Mouse (Mus musculus): ENCODE results near the gene Acadvl. TPM values are rescaled to one million over a fixed set of nuclear protein-coding genes. Genes with fewer than 3 reads are reported as not detected.
"Not testable (repeated sequence)": the region's sequence is repeated elsewhere in the genome, so short reads cannot be mapped to it uniquely, and the experiment has no call there.

The Acadvl gene
- polyA plus RNA-seq, 1 experiment: 1,981 TPM

DNA sequence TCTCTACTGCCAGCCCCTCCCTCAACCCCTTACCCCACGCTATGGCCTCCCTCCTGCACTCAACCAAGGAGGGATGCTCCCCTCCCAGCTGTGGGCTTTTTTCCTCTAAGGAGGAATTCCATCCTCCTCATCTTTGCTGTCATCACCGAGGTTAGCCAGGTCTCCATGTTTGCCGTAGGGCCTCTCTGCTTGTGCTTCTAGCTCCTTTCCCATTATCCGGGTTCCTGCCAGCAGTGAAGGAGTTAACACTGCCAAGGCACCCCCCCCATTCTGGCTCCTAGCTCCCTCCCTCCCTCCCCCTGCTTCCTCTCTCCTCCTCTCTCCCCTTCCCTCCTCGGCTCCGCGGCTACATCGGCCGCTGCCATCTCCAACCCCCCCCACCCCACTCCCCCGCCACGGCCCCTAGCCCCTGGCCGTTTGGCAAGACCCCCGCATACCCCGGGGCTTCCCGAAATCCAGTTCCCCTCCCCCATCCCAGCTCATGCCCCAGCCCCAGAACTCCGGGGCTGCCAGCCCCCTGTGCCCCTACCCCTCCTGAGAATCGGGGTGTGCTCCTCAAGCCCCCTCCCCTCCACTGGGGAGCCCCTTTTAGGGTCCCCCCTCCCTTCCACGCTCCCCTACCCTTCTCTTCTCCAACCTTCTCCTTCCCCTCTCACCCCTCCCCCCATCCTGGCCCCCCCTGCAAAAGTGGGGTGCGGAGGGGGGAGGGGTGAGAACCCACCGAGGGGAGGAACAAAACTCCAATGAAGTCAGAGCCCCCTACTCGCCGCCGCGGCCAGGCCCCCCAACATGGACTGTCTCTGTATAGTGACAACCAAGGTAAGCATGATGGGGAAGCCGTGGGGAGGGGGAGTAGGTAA, 3.1 kb upstream of the Acadvl start:
- H3K27ac ChIP-seq (replicated peaks; ENCODE audit: low read depth, low read length): no peak overlapping the region
- H3K4me1 ChIP-seq (ENCODE audit: control insufficient read depth, insufficient read depth, insufficient read length, low read length): 0 out of 2 replicates have a peak, but pooled peaks cover 2% of the 10 kb centered on the region

GRCm38 (mm10) chr11:70017199-70017767, 2.1 kb upstream of the Acadvl start:
- Histone ChIP-seq H3K4me3 (ENCODE audit: insufficient read depth, low read depth, low read length) (no peak overlapping the region), H3K4me1 (ENCODE audit: control insufficient read depth, insufficient read depth, insufficient read length, low read length) (0 out of 2 replicates have a peak, but pooled peaks cover 2% of the 10 kb centered on the region), H3K27ac (replicated peaks; ENCODE audit: low read depth, low read length) (no peak overlapping the region)

More for the DNA sequence above, 3.1 kb upstream of the Acadvl start:
- H3K4me3 ChIP-seq (ENCODE audit: insufficient read depth, low read depth, low read length): peak overlapping the region; percentile 27; the same call in 1 of the 2 replicates

DNA sequence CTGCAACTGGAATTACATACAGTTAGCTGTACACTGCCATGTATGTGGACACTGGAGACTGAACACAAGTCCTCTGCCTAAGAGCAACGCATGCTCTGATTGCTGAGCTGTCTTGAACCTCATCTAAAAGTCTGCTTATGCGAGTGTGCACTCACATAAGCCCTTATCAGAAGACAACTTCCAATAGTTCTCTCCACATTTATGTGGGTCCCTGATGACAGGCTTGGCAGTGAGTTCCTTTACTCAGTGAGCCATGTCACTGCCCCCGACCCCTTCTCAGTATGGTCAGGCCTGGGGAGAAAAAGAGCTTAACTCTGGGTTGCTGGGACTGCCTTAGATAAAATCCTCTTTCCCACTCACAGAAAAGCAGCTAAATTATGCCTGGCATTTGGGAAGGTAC, 1.5 kb upstream of the Acadvl start, which contains the start of gene Dlg4:
Gene Dlg4, plus strand, starts transcription at position 274 of the 400 bp plus-strand sequence.
- Histone ChIP-seq H3K4me3 (ENCODE audit: insufficient read depth, low read depth, low read length) (no peak within 1 kb of the TSS), H3K4me1 (ENCODE audit: control insufficient read depth, insufficient read depth, insufficient read length, low read length) (0 out of 2 replicates have a peak, but pooled peaks cover 2% of the 10 kb centered on the region), H3K27ac (replicated peaks; ENCODE audit: low read depth, low read length) (no peak within 1 kb of the TSS)

GRCm38 (mm10) chr11:70016177-70016576, 966 bp upstream of the Acadvl start:
- H3K4me3 ChIP-seq (ENCODE audit: insufficient read depth, low read depth, low read length); H3K4me1 ChIP-seq (ENCODE audit: control insufficient read depth, insufficient read depth, insufficient read length, low read length); H3K27ac ChIP-seq (replicated peaks; ENCODE audit: low read depth, low read length): not testable (repeated sequence)

DNA sequence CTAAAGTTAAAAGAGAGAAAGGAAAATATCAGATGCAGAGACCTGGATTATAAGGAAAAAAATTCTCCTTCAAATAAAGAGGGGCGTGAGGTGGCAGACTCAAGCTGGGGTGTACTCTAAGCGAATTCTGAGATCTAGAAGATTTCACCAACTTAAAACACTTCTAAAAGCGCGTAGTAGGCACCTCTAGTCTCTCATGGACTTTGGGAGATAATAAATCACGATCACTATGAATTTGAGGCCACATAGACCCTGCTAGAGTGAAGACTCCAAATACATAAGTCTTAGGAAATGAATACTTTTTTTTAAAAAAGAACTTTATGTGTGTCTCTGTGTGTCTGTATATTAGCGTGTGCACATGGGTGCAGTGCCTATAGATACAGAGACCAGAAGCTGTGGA, 466 bp upstream of the Acadvl start:
- 0 out of 2 replicates have a peak, but pooled peaks cover 2% of the 10 kb centered on the region for H3K4me1 ChIP-seq (ENCODE audit: control insufficient read depth, insufficient read depth, insufficient read length, low read length)
- no peak overlapping the region for H3K27ac ChIP-seq (replicated peaks; ENCODE audit: low read depth, low read length)
- no peak overlapping the region for H3K4me3 ChIP-seq (ENCODE audit: insufficient read depth, low read depth, low read length)

- Histone ChIP-seq H3K27ac (replicated peaks; ENCODE audit: low read depth, low read length) (peak overlapping the region; percentile 98), H3K4me1 (ENCODE audit: control insufficient read depth, insufficient read depth, insufficient read length, low read length) (0 out of 2 replicates have a peak, but pooled peaks cover 2% of the 10 kb centered on the region), H3K4me3 (ENCODE audit: insufficient read depth, low read depth, low read length) (peak overlapping the region; percentile 82)
Measured at GRCm38 (mm10) chr11:70014051-70014450, 1.2 kb downstream of the Acadvl start.

- Histone ChIP-seq H3K4me3 (ENCODE audit: insufficient read depth, low read depth, low read length) (peak overlapping the region; percentile 82; the same call in 1 of the 2 replicates), H3K27ac (replicated peaks; ENCODE audit: low read depth, low read length) (0 out of 2 replicates have a peak overlapping the region, but pooled peaks have one; percentile 13), H3K4me1 (ENCODE audit: control insufficient read depth, insufficient read depth, insufficient read length, low read length) (0 out of 2 replicates have a peak, but pooled peaks cover 2% of the 10 kb centered on the region)
Measured at GRCm38 (mm10) chr11:70013408-70013807, 1.8 kb downstream of the Acadvl start.

DNA sequence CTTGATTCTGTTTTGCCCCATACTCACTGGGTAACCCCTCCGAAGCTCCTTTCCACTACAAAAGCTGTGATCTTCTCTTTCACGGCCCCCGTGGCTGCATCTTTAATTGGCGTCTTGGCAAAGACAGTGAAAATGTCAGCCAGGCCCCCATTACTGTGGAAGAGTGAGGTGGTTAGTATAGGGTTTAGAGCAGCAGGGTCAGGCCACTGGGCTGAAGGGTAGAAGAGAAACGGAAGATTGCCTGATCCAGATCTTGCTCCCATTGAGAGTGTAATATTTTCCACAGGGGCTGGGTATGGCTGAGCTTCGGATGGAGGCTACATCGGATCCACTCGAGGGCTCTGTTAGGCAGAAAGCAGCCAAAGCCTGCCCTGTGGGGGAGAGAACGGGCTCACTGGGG, 2.3 kb downstream of the Acadvl start:
- Histone ChIP-seq H3K27ac (replicated peaks; ENCODE audit: low read depth, low read length) (no peak overlapping the region), H3K4me3 (ENCODE audit: insufficient read depth, low read depth, low read length) (no peak overlapping the region), H3K4me1 (ENCODE audit: control insufficient read depth, insufficient read depth, insufficient read length, low read length) (0 out of 2 replicates have a peak, but pooled peaks cover 2% of the 10 kb centered on the region)

DNA sequence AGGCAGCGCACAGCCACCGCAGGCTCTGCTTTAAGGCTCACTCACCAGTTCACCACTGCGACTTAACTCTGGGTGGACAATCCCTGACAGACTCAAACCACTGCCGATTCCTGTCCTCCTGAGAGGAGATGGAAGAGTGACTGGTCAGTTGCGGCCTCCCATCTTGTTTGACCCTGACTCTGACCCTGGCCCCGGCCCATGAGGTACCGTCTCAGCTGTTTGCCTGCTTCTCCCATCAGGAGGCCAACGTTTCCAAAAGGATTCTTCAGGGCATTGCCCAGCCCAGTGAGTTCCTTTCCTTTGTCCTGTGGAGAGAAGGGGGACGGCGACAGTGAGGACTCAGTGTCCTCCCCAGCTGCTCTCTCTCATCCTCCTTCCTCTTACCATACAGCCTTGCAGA, 4.2 kb downstream of the Acadvl start:
- Histone ChIP-seq H3K4me1 (ENCODE audit: control insufficient read depth, insufficient read depth, insufficient read length, low read length) (0 out of 2 replicates have a peak, but pooled peaks cover 2% of the 10 kb centered on the region), H3K27ac (replicated peaks; ENCODE audit: low read depth, low read length) (no peak overlapping the region), H3K4me3 (ENCODE audit: insufficient read depth, low read depth, low read length) (no peak overlapping the region)

GRCm38 (mm10) chr11:70010548-70010947, 4.7 kb downstream of the Acadvl start:
- Histone ChIP-seq H3K4me3 (ENCODE audit: insufficient read depth, low read depth, low read length) (no peak overlapping the region), H3K27ac (replicated peaks; ENCODE audit: low read depth, low read length) (no peak overlapping the region), H3K4me1 (ENCODE audit: control insufficient read depth, insufficient read depth, insufficient read length, low read length) (0 out of 2 replicates have a peak, but pooled peaks cover 2% of the 10 kb centered on the region)

- no peak overlapping the region for H3K27ac ChIP-seq (replicated peaks; ENCODE audit: low read depth, low read length)
- no peak overlapping the region for H3K4me3 ChIP-seq (ENCODE audit: insufficient read depth, low read depth, low read length)
- 0 out of 2 replicates have a peak, but pooled peaks cover 2% of the 10 kb centered on the region for H3K4me1 ChIP-seq (ENCODE audit: control insufficient read depth, insufficient read depth, insufficient read length, low read length)
Measured at GRCm38 (mm10) chr11:70010033-70010432, 5.2 kb downstream of the Acadvl start.

- Histone ChIP-seq H3K4me3 (ENCODE audit: insufficient read depth, low read depth, low read length) (no peak overlapping the region), H3K4me1 (ENCODE audit: control insufficient read depth, insufficient read depth, insufficient read length, low read length) (no peaks in the 10 kb centered on the region), H3K27ac (replicated peaks; ENCODE audit: low read depth, low read length) (no peak overlapping the region)
Measured at GRCm38 (mm10) chr11:70005521-70005920, 9.7 kb downstream of the Acadvl start.

DNA sequence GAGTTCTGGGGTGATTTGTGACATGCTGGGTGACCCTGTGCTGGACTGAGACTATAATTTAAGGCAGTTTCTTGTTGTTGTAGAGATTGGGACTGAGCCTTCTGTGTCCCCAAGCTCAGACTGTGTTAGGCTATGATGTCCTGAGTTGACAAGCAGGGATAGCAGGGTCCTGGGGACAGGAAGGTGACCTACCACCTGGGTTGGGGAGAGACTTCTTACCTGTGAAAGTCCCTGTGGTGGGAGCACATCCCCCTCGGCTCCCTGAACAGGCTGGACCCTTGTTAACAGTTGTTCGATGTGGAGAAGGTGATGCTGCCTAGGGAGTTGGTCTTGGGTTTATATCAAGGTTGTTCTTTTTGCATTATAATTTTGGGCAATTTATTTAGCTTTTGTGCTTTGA, 12.7 kb downstream of the Acadvl start:
- Histone ChIP-seq H3K27ac (replicated peaks; ENCODE audit: low read depth, low read length) (no peak overlapping the region), H3K4me1 (ENCODE audit: control insufficient read depth, insufficient read depth, insufficient read length, low read length) (no peaks in the 10 kb centered on the region), H3K4me3 (ENCODE audit: insufficient read depth, low read depth, low read length) (peak overlapping the region; percentile 8; the same call in 1 of the 2 replicates)

DNA sequence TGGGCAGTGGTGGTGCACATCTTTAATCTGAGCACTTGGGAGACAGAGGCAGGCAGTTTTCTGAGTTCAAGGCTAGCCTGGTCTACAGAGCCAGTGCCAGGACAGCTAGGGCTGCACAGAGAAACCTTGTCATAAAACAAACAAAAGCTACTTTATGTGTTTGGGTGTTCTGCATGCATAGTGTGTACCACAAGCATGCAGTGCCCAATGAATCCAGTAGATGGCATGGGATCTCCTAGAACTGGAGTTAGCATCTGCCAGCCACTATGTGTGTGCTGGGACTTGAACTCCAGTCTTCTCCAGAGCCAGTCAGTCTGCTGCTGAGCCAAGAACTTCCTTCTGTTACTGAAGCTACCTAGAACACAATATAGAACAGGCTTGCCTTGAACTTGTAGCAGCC, 13.3 kb downstream of the Acadvl start:
- Histone ChIP-seq H3K27ac (replicated peaks; ENCODE audit: low read depth, low read length) (no peak overlapping the region), H3K4me3 (ENCODE audit: insufficient read depth, low read depth, low read length) (no peak overlapping the region), H3K4me1 (ENCODE audit: control insufficient read depth, insufficient read depth, insufficient read length, low read length) (no peaks in the 10 kb centered on the region)

DNA sequence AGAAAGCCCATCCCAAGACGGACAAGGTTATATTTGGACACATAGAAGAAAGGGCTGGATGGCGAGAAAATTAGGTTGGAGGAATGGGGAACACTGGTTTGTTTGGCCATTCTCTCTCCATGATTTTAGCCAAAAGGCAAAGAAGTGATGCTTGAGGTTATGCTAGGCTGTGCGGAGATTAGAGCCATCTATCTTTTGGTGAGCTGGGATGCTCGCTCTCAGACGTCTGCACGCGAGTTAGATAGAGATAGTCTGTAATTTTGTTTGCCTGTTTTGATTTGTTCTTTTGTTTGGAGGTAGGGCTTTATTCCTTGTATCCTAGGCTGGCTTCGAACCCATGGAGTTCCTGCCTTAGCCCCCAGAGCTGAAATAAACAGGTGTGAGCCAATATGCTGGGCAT, 14.1 kb downstream of the Acadvl start:
- 0 out of 2 replicates have a peak overlapping the region, but pooled peaks have one; percentile 73 for H3K27ac ChIP-seq (replicated peaks; ENCODE audit: low read depth, low read length)
- no peaks in the 10 kb centered on the region for H3K4me1 ChIP-seq (ENCODE audit: control insufficient read depth, insufficient read depth, insufficient read length, low read length)
- peak overlapping the region; percentile 74 for H3K4me3 ChIP-seq (ENCODE audit: insufficient read depth, low read depth, low read length)
